ENCODE assay signal across 8 mouse cellular contexts in the genomic region with DNA sequence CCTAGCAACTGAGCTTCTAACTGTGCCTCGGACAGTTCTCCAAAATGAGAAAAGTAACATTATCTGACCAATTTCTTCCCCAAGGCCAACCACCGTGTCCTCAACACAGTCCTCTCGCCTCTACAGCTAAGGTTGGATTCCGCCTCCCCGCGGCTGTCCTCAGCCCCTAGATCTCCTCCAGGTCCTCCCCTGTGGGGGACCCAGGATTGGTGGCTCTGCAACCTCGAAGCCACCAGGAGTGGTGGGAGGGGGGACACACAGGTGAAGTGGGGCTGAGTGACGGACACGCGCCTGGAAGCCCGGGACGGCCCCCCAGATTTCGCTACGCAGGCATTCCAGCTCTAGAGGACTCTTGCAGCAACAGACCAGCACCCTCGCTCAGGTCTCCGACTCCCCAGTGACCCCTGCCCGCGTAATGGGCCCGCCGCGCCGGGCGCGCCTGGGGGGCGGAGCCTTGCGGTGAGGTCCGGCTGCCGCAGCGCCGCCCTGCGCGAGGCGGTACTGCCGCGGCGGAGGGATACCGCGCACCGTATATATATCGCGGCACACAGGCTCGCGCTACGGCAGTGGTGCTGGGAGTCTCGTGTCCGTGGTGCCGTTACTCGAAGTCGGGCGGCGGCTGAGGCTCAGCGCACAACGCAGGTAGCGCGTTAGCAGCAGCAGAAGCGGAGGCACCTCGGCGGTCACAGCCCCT. TPM values are rescaled to one million over a fixed set of nuclear protein-coding genes. Genes with fewer than 3 reads are reported as not detected.
DNase-seq lines count a peak whose midpoint lies in the region; ATAC-seq and TF ChIP-seq lines count a peak whose summit lies in the region.

Gene Calm1, plus strand, starts transcription at position 469 of the 694 bp plus-strand sequence.

- H3K4me2 ChIP-seq in embryonic facial prominence, embryonic 11.5 days (ENCODE audit: low read depth, low read length), result peak within 1 kb of the TSS; percentile 94
- H3K4me2 ChIP-seq in intestine, postnatal 0 days (replicated peaks; ENCODE audit: low read depth), result peak within 1 kb of the TSS; percentile 97
- H3K4me2 ChIP-seq in limb, embryonic 11.5 days (ENCODE audit: low read depth, severe bottlenecking), result peak within 1 kb of the TSS; percentile 77
- peak within 1 kb of the TSS; percentile 94 for H3K4me2 ChIP-seq in midbrain, embryonic 13.5 days (replicated peaks)

- DNase-seq in 3134 (ENCODE audit: extremely low read depth, insufficient read length, low spot score), result peak; percentile 91
- DNase-seq in adrenal gland, postnatal 14 days, result peak; percentile 97
- peak; percentile 94 for DNase-seq in embryonic facial prominence, embryonic 11.5 days (ENCODE audit: low spot score)
- DNase-seq in limb, embryonic 11.5 days (ENCODE audit: low spot score), result peak; percentile 95

- peak within 1 kb of the TSS; percentile 89 for H3K9ac ChIP-seq in embryonic facial prominence, embryonic 11.5 days (replicated peaks; ENCODE audit: low read length)
- H3K9ac ChIP-seq in intestine, postnatal 0 days (ENCODE audit: low read depth, low read length), result peak within 1 kb of the TSS; percentile 92
- H3K9ac ChIP-seq in limb, embryonic 11.5 days (ENCODE audit: low read length), result peak within 1 kb of the TSS; percentile 86
- H3K9ac ChIP-seq in midbrain, embryonic 13.5 days (replicated peaks), result peak within 1 kb of the TSS; percentile 99

- WGBS in embryonic facial prominence, embryonic 11.5 days, result under 1% methylated on average over 54 of the region's 58 CpGs
- under 1% methylated on average over 49 of the region's 58 CpGs for WGBS in intestine, postnatal 0 days
- under 1% methylated on average over 57 of the region's 58 CpGs for WGBS in limb, embryonic 11.5 days
- 1% methylated on average over 58 of the region's 58 CpGs for WGBS in midbrain, embryonic 13.5 days
- WGBS in small intestine, adult 2 months, result under 1% methylated on average over 58 of the region's 58 CpGs

- peak within 1 kb of the TSS; percentile 99 for H3K4me3 ChIP-seq in embryonic facial prominence, embryonic 11.5 days (ENCODE audit: low read depth, low read length)
- H3K4me3 ChIP-seq in intestine, postnatal 0 days (ENCODE audit: low read depth, low read length), result peak within 1 kb of the TSS; percentile 99
- H3K4me3 ChIP-seq in limb, embryonic 11.5 days (ENCODE audit: low read depth, low read length), result peak within 1 kb of the TSS; percentile 78
- peak within 1 kb of the TSS; percentile 77 for H3K4me3 ChIP-seq in midbrain, embryonic 13.5 days (replicated peaks)
- H3K4me3 ChIP-seq in small intestine, adult 2 months (ENCODE audit: low read depth, low read length), result peak within 1 kb of the TSS; percentile 93

- H3K4me1 ChIP-seq in embryonic facial prominence, embryonic 11.5 days (ENCODE audit: control insufficient read depth, insufficient read depth, low read length), result no peaks in the 10 kb centered on the region; the same call in 1 of the 2 replicates
- H3K4me1 ChIP-seq in intestine, postnatal 0 days (replicated peaks; ENCODE audit: control insufficient read depth, insufficient read depth, low read length), result peaks cover 7% of the 10 kb centered on the region
- H3K4me1 ChIP-seq in limb, embryonic 11.5 days (ENCODE audit: control insufficient read depth, insufficient read depth, low read length), result peaks cover 13% of the 10 kb centered on the region
- peaks cover 33% of the 10 kb centered on the region for H3K4me1 ChIP-seq in midbrain, embryonic 13.5 days (replicated peaks)
- H3K4me1 ChIP-seq in small intestine, adult 2 months (ENCODE audit: control insufficient read depth, insufficient read depth, insufficient read length, low read length), result peaks cover 4% of the 10 kb centered on the region; the same call in 1 of the 2 replicates

- no peaks in the 10 kb centered on the region for H3K9me3 ChIP-seq in embryonic facial prominence, embryonic 11.5 days (replicated peaks; ENCODE audit: control insufficient read depth, low read length)
- no peaks in the 10 kb centered on the region for H3K9me3 ChIP-seq in intestine, postnatal 0 days (ENCODE audit: control insufficient read depth)
- no peaks in the 10 kb centered on the region for H3K9me3 ChIP-seq in limb, embryonic 11.5 days (ENCODE audit: control insufficient read depth, low read length)
- no peaks in the 10 kb centered on the region for H3K9me3 ChIP-seq in midbrain, embryonic 13.5 days

- H3K27ac ChIP-seq in embryonic facial prominence, embryonic 11.5 days (replicated peaks; ENCODE audit: low read depth, low read length), result peak within 1 kb of the TSS; percentile 57
- H3K27ac ChIP-seq in intestine, postnatal 0 days (ENCODE audit: low read depth, low read length), result peak within 1 kb of the TSS; percentile 94
- H3K27ac ChIP-seq in limb, embryonic 11.5 days (replicated peaks; ENCODE audit: low read depth, low read length), result peak within 1 kb of the TSS; percentile 81
- H3K27ac ChIP-seq in midbrain, embryonic 13.5 days, result peak within 1 kb of the TSS; percentile 89
- peak within 1 kb of the TSS; percentile 95 for H3K27ac ChIP-seq in small intestine, adult 2 months (ENCODE audit: insufficient read depth, low read depth, low read length)

- no peaks in the 10 kb centered on the region; the same call in 1 of the 2 replicates for H3K36me3 ChIP-seq in embryonic facial prominence, embryonic 11.5 days (replicated peaks; ENCODE audit: control insufficient read depth, insufficient read depth, low read depth, low read length)
- peaks cover 15% of the 10 kb centered on the region for H3K36me3 ChIP-seq in intestine, postnatal 0 days (ENCODE audit: control insufficient read depth, insufficient read depth)
- H3K36me3 ChIP-seq in limb, embryonic 11.5 days (ENCODE audit: control insufficient read depth, insufficient read depth, low read length), result peaks cover 3% of the 10 kb centered on the region; the same call in 1 of the 2 replicates
- H3K36me3 ChIP-seq in midbrain, embryonic 13.5 days, result peaks cover 16% of the 10 kb centered on the region
- peaks cover 23% of the 10 kb centered on the region for H3K36me3 ChIP-seq in small intestine, adult 2 months (ENCODE audit: control insufficient read depth, insufficient read depth, low read length)

- no peaks in the 10 kb centered on the region for H3K27me3 ChIP-seq in embryonic facial prominence, embryonic 11.5 days (ENCODE audit: control insufficient read depth, insufficient read depth, low read length)
- no peaks in the 10 kb centered on the region for H3K27me3 ChIP-seq in intestine, postnatal 0 days (replicated peaks; ENCODE audit: control insufficient read depth, insufficient read depth, low read length)
- H3K27me3 ChIP-seq in limb, embryonic 11.5 days (ENCODE audit: control insufficient read depth, insufficient read depth, low read length), result no peaks in the 10 kb centered on the region
- H3K27me3 ChIP-seq in midbrain, embryonic 13.5 days, result no peaks in the 10 kb centered on the region
- no peaks in the 10 kb centered on the region for H3K27me3 ChIP-seq in small intestine, adult 2 months (ENCODE audit: control insufficient read depth, insufficient read depth, low read length)

- peak; percentile 100 for TF ChIP-seq POLR2A in small intestine, adult 2 months (IDR thresholded peaks at IDR 0.05; ENCODE audit: low read depth, low read length)

- ATAC-seq in embryonic facial prominence, embryonic 11.5 days (replicated peaks; ENCODE audit: insufficient number of reproducible peaks, low FRiP score, low TSS enrichment, low read depth), result peak; percentile 82
- ATAC-seq in granulocyte monocyte progenitor cell, adult 5-6 weeks (replicated peaks; ENCODE audit: poor library complexity, severe bottlenecking), result peak; percentile 69
- ATAC-seq in intestine, postnatal 0 days, result peak; percentile 88
- ATAC-seq in limb, embryonic 11.5 days (ENCODE audit: insufficient number of reproducible peaks, low FRiP score, low TSS enrichment, low read depth), result peak; percentile 91
- peak; percentile 89 for ATAC-seq in midbrain, embryonic 13.5 days

- TF ChIP-seq CTCF in intestine, postnatal 0 days (IDR thresholded peaks at IDR 0.05; ENCODE audit: low read depth), result peak; percentile 43
- no peak for TF ChIP-seq CTCF in small intestine, adult 2 months (IDR thresholded peaks at IDR 0.05; ENCODE audit: extremely low read depth, insufficient read length, insufficient replicate concordance, low read depth, low read length)

RNA-seq across cellular contexts. Expression of gene Calm1, which starts in this region (rescaled TPM):
- 432 and 438 TPM in 2 replicates for total RNA-seq in adrenal gland, postnatal 14 days (2021)
- polyA plus RNA-seq in embryonic facial prominence, embryonic 11.5 days (2014; fragmentation: Nextera tagmentation; extraction: Ambion mirVana), result 1,151 and 1,182 TPM in 2 replicates
- 154 and 167 TPM in 2 replicates for total RNA-seq in granulocyte monocyte progenitor cell, adult 5-6 weeks (2014; fragmentation: Nextera tagmentation)
- total RNA-seq in granulocyte monocyte progenitor cell, adult 5-6 weeks (2017), result 549 and 572 TPM in 2 replicates
- polyA plus RNA-seq in intestine, postnatal 0 days (2015; fragmentation: Nextera tagmentation; extraction: Ambion mirVana), result 3,331 and 3,461 TPM in 2 replicates
- polyA plus RNA-seq in limb, embryonic 11.5 days (2014; fragmentation: Nextera tagmentation; extraction: Ambion mirVana), result 1,091 and 1,120 TPM in 2 replicates
- 2,058 and 2,203 TPM in 2 replicates for polyA plus RNA-seq in midbrain, embryonic 13.5 days (2015; fragmentation: Nextera tagmentation; extraction: Ambion mirVana)
- polyA plus RNA-seq in small intestine, adult 2 months (2012; rRNA removed), result 630 and 1,469 TPM in 2 replicates

Comparison
In these comparisons a context has a peak if more than half of its experiments do, and no peak if none do; other contexts are left out.
1. Peak in every context shown above with its lines: DNase-seq, ATAC-seq, H3K4me3 ChIP-seq and H3K27ac ChIP-seq.